Mouse (Mus musculus) midbrain, embryonic 11.5 days (tissue): Measurements from ENCODE around the gene Apba2. TPM values are rescaled to one million over a fixed set of nuclear protein-coding genes. Genes with fewer than 3 reads are reported as not detected.

Source experiments
- ATAC-seq: fragments of 200-750 bp; cut with Nextera tagmentation; 2 replicates; pipeline ENCODE4 v1.8.0; 2017; ENCODE audit warnings: moderate TSS enrichment, moderate library complexity; ENCODE audit not compliant: low FRiP score
- DNase-seq: peaks from one replicate; pipeline ENCODE4 v3.0.0; 2015; ENCODE audit warnings: low spot score; ENCODE audit errors: missing footprints
- H3K27ac ChIP-seq: fragments of 300-500 bp; sonication (generic); 2 replicates; pipeline ENCODE4 v1.5.1; 2014; ENCODE audit warnings: low read depth, low read length
- H3K27me3 ChIP-seq: fragments of 300-500 bp; sonication (generic); 2 replicates; pipeline ENCODE4 v1.6.1; 2014; ENCODE audit warnings: mild to moderate bottlenecking, low read length, moderate library complexity, mixed read lengths; ENCODE audit not compliant: control insufficient read depth, insufficient read depth
- H3K36me3 ChIP-seq: fragments of 300-500 bp; sonication (generic); 2 replicates; pipeline ENCODE4 v1.6.1; 2014; ENCODE audit warnings: mild to moderate bottlenecking, low read length, moderate library complexity, mixed read lengths; ENCODE audit not compliant: control insufficient read depth, insufficient read depth
- H3K4me1 ChIP-seq: fragments of 300-500 bp; sonication (generic); 2 replicates; pipeline ENCODE4 v1.6.1; 2014; ENCODE audit warnings: low read length; ENCODE audit not compliant: control insufficient read depth, insufficient read depth
- H3K4me2 ChIP-seq: fragments of 300-500 bp; sonication (generic); 2 replicates; pipeline ENCODE4 v1.6.1; 2014; ENCODE audit warnings: mild to moderate bottlenecking, moderate library complexity
- H3K4me3 ChIP-seq: fragments of 300-500 bp; sonication (generic); 2 replicates; pipeline ENCODE4 v1.5.1; 2014; ENCODE audit warnings: low read depth, low read length
- H3K9ac ChIP-seq: fragments of 300-500 bp; sonication (generic); 2 replicates; pipeline ENCODE4 v1.6.1; 2014; ENCODE audit warnings: low read length
- H3K9me3 ChIP-seq: fragments of 300-500 bp; sonication (generic); 2 replicates; pipeline ENCODE4 v1.6.1; 2016; ENCODE audit warnings: low read length; ENCODE audit not compliant: control insufficient read depth
- WGBS: fragments of 180-500 bp; shearing (Covaris S2); extraction: QIAGEN DNeasy Blood & Tissue Kit; methylation state at CpG from one replicate; pipeline ENCODE4 v1.1.7; 2014; 5-methylcytosine and 5-hydroxymethylcytosine counted together
- polyA plus RNA-seq: library from polyadenylated mRNA; unstranded; fragments of >200 nt; fragmentation: Nextera tagmentation; extraction: Ambion mirVana; gene quantifications from 2 replicates; pipeline ENCODE4 v1.2.1, GENCODE M21; 2014

Apba2 gene
- polyA plus RNA-seq, 1 experiment from 2014 or later: 82.4 TPM

GRCm38 (mm10) chr7:64755141-64755540 lies 253.6 kb downstream of the Apba2 start:
- H3K4me2 ChIP-seq: no peak overlapping the region
- no peaks in the 10 kb centered on the region for H3K4me1 ChIP-seq
- no peaks in the 10 kb centered on the region for H3K27me3 ChIP-seq
- no peak overlapping the region for H3K4me3 ChIP-seq
- no peaks in the 10 kb centered on the region for H3K9me3 ChIP-seq
- H3K9ac ChIP-seq: no peak overlapping the region
- 87% methylated on average over 7 of the region's 7 CpGs for WGBS
- no peak overlapping the region for H3K27ac ChIP-seq
- no peaks in the 10 kb centered on the region for H3K36me3 ChIP-seq
- DNase-seq: no peak
- no peak for ATAC-seq

GRCm38 (mm10) chr7:64765595-64765994 lies 264.1 kb downstream of the Apba2 start:
- H3K9me3 ChIP-seq: no peaks in the 10 kb centered on the region
- no peaks in the 10 kb centered on the region for H3K4me1 ChIP-seq

DNA sequence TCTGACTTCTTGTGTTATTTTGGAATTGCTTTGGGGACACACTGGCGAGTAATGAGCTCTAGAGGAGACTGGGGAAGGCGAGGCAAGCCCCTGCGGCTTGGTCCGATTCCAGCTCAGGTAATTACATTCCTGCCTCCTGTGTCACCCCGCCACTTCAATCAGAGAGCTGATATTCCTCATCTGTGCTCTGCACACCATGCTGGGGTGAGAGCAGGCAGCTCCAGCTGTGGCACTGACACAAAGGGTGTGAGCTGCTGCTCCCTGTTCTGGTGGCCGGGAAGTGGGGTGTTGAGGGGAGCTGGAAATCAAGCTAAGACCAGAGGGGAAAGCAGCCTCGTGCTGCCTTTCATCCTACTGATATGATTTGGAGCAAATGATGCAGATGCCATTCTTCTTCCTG lies 268.3 kb downstream of the Apba2 start:
- Histone ChIP-seq H3K4me2 (no peak overlapping the region), H3K36me3 (no peaks in the 10 kb centered on the region), H3K9ac (no peak overlapping the region), H3K27ac (no peak overlapping the region), H3K27me3 (no peaks in the 10 kb centered on the region), H3K9me3 (no peaks in the 10 kb centered on the region), H3K4me1 (no peaks in the 10 kb centered on the region), H3K4me3 (no peak overlapping the region)
- ATAC-seq: no peak
- no peak for DNase-seq
- WGBS: 76% methylated on average over 7 of the region's 7 CpGs

More at GRCm38 (mm10) chr7:64765595-64765994, 264.1 kb downstream of the Apba2 start:
- 79% methylated on average over 3 of the region's 3 CpGs for WGBS
- Histone ChIP-seq H3K36me3 (no peaks in the 10 kb centered on the region), H3K4me2 (no peak overlapping the region), H3K9ac (no peak overlapping the region), H3K27me3 (no peaks in the 10 kb centered on the region), H3K27ac (no peak overlapping the region), H3K4me3 (no peak overlapping the region)
- no peak for DNase-seq
- ATAC-seq: no peak

DNA sequence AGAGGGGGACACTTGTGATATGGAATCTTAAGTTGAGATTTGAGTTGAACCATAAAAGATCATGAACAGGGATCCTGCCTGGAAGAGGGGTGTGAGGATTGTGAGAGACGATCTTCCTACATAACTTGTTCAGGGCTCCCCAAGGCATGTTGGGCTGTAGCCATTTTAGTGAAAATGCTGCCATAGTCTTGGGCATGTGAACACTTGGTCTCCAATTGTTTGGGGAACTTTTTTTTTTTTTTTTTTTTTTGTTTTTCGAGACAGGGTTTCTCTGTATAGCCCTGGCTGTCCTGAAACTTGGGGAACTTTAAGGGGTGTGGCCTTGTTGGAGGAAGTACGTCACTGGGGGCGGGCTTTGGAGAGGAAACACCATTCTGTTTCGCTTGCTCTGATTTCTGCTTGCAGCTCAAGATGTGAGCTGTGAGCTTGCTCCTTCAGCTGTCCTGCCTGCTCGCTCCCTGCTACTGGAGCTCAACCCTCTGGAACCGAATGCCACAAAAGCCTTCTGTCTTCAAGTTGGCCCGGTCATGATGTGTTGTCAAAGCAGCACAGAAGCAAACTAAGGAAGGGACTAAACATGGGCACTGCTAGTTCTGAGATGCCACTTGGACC lies 269.4 kb downstream of the Apba2 start:
- H3K4me1 ChIP-seq: no peaks in the 10 kb centered on the region
- H3K27ac ChIP-seq: no peak overlapping the region
- no peak for DNase-seq
- H3K4me2 ChIP-seq: no peak overlapping the region
- H3K4me3 ChIP-seq: no peak overlapping the region
- ATAC-seq: no peak
- H3K9ac ChIP-seq: no peak overlapping the region
- 85% methylated on average over 8 of the region's 8 CpGs for WGBS
- H3K36me3 ChIP-seq: no peaks in the 10 kb centered on the region
- no peaks in the 10 kb centered on the region for H3K27me3 ChIP-seq
- no peaks in the 10 kb centered on the region for H3K9me3 ChIP-seq

GRCm38 (mm10) chr7:64773465-64773864 lies 272.0 kb downstream of the Apba2 start:
- Histone ChIP-seq H3K27ac (no peak overlapping the region), H3K4me2 (no peak overlapping the region), H3K27me3 (no peaks in the 10 kb centered on the region), H3K4me1 (no peaks in the 10 kb centered on the region), H3K9ac (no peak overlapping the region), H3K36me3 (no peaks in the 10 kb centered on the region), H3K9me3 (no peaks in the 10 kb centered on the region), H3K4me3 (no peak overlapping the region)
- DNase-seq: no peak
- WGBS: 36% methylated on average over 10 of the region's 10 CpGs
- ATAC-seq: peak; percentile 39; the same call in 1 of the 2 replicates

DNA sequence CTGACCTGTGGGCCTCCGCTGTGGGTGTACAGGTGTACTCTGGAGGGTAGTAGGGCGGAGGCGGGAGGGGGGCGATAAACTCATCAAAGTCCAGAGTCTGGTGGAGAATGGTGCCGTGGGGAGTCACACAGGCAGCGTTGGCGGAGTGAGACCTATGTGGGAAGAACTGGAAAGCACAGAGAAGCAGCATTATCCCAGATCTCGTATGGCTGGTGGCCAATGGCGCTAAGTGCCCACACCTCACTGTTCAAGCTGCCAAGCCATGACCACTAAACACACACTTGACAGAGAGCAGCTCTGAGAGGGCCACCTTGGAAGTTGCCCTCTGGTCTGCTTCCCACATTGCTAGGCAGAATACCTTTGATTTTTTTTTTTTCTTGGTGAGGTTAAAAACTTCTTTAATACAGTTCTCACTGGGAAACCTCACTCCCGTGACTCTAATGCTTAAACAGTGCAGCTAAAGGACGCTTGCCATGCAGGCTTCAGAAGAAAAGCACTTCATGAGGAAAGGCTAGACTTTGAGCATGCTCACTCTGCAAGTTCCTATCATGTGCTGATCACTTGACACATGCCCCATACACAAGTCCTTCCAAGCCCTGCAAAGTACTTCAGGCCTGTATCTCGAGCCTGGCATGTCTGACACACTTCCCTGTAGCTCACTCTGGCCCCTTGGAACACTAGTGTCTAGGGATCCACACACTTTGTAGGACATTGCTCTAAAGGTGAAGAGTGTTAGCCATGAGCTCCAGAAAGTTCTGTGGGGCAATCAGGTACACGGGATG lies 275.4 kb downstream of the Apba2 start:
- H3K36me3 ChIP-seq: no peaks in the 10 kb centered on the region
- WGBS: 88% methylated on average over 13 of the region's 13 CpGs
- ATAC-seq (no peak), DNase-seq (no peak)
- no peaks in the 10 kb centered on the region for H3K9me3 ChIP-seq
- H3K27ac ChIP-seq: no peak overlapping the region
- no peak overlapping the region for H3K4me2 ChIP-seq
- H3K4me1 ChIP-seq: no peaks in the 10 kb centered on the region
- no peaks in the 10 kb centered on the region for H3K27me3 ChIP-seq
- H3K9ac ChIP-seq: no peak overlapping the region
- no peak overlapping the region for H3K4me3 ChIP-seq

GRCm38 (mm10) chr7:64779501-64779900 lies 278.0 kb downstream of the Apba2 start:
- no peaks in the 10 kb centered on the region for H3K9me3 ChIP-seq
- 84% methylated on average over 4 of the region's 4 CpGs for WGBS
- H3K27me3 ChIP-seq: no peaks in the 10 kb centered on the region
- no peak for ATAC-seq
- no peaks in the 10 kb centered on the region for H3K4me1 ChIP-seq
- H3K4me3 ChIP-seq: no peak overlapping the region
- no peaks in the 10 kb centered on the region for H3K36me3 ChIP-seq
- no peak overlapping the region for H3K9ac ChIP-seq
- DNase-seq: no peak
- no peak overlapping the region for H3K27ac ChIP-seq
- no peak overlapping the region for H3K4me2 ChIP-seq

- DNase-seq (peak; percentile 53), ATAC-seq (no peak)
- Histone ChIP-seq H3K9me3 (no peaks in the 10 kb centered on the region), H3K27me3 (no peaks in the 10 kb centered on the region), H3K9ac (no peak overlapping the region), H3K4me1 (no peaks in the 10 kb centered on the region), H3K36me3 (no peaks in the 10 kb centered on the region), H3K27ac (no peak overlapping the region), H3K4me3 (no peak overlapping the region), H3K4me2 (no peak overlapping the region)
- 63% methylated on average over 3 of the region's 3 CpGs for WGBS
Observed at GRCm38 (mm10) chr7:64785040-64785439, 283.5 kb downstream of the Apba2 start.

DNA sequence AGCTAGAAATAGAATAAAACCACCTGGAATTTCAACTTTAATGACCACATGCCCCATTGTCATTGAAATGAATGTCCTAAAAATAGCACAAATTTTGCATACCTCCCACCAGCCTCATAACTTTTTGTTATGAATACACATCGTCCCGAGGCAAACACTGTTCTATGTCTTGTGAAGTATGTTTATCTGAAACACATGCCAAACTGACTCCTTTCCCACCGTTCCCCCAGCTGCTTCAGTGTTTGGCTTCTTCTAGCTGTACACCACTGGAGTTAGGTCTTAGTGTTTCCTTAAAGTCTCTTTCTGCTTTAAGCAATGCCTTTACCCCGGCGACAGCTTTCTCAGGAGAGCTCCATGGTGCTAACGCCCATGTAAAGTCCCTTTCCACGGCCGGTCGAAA lies 289.6 kb downstream of the Apba2 start:
- ATAC-seq (no peak), DNase-seq (peak; percentile 35)
- 83% methylated on average over 9 of the region's 9 CpGs for WGBS
- no peaks in the 10 kb centered on the region for H3K4me1 ChIP-seq
- H3K9me3 ChIP-seq: no peaks in the 10 kb centered on the region
- H3K36me3 ChIP-seq: no peaks in the 10 kb centered on the region
- no peaks in the 10 kb centered on the region for H3K27me3 ChIP-seq
- no peak overlapping the region for H3K4me3 ChIP-seq
- H3K9ac ChIP-seq: no peak overlapping the region
- H3K27ac ChIP-seq: no peak overlapping the region
- no peak overlapping the region for H3K4me2 ChIP-seq
